Mouse (Mus musculus): ENCODE data around the gene Zdhhc4.

The Zdhhc4 gene

GRCm38 (mm10) chr5:143317288-143317610, 11.8 kb downstream of the Zdhhc4 start:
- DNase-seq (ENCODE audit: low spot score), result no peak

GRCm38 (mm10) chr5:143316605-143317287, 12.3 kb downstream of the Zdhhc4 start:
- DNase-seq (ENCODE audit: low spot score), result no peak

GRCm38 (mm10) chr5:143315514-143315888, 13.6 kb downstream of the Zdhhc4 start:
- DNase-seq (ENCODE audit: low spot score), result no peak

GRCm38 (mm10) chr5:143314730-143315513, 14.1 kb downstream of the Zdhhc4 start, which contains the start of gene E130309D02Rik:
Gene E130309D02Rik (minus strand): TSS chr5:143315360.
- peak; percentile 82 for DNase-seq (ENCODE audit: low spot score)

GRCm38 (mm10) chr5:143314183-143314729, 14.8 kb downstream of the Zdhhc4 start:
- no peak for DNase-seq (ENCODE audit: low spot score)

GRCm38 (mm10) chr5:143311886-143312285, 17.2 kb downstream of the Zdhhc4 start:
- peak; percentile 34 for DNase-seq (ENCODE audit: low spot score)

GRCm38 (mm10) chr5:143309916-143310315, 19.1 kb downstream of the Zdhhc4 start:
- no peak for DNase-seq (ENCODE audit: low spot score)

- no peak for DNase-seq (ENCODE audit: low spot score)
Measured at GRCm38 (mm10) chr5:143308825-143309224, 20.2 kb downstream of the Zdhhc4 start.

- DNase-seq (ENCODE audit: low spot score), result no peak
Measured at GRCm38 (mm10) chr5:143304251-143304650, 24.8 kb downstream of the Zdhhc4 start.

- no peak for DNase-seq (ENCODE audit: low spot score)
Measured at GRCm38 (mm10) chr5:143301296-143301695, 27.8 kb downstream of the Zdhhc4 start.

GRCm38 (mm10) chr5:143299686-143300085, 29.4 kb downstream of the Zdhhc4 start:
- no peak for DNase-seq (ENCODE audit: low spot score)

- DNase-seq (ENCODE audit: low spot score), result no peak
Measured at GRCm38 (mm10) chr5:143298391-143298790, 30.7 kb downstream of the Zdhhc4 start.

- DNase-seq (ENCODE audit: low spot score), result no peak
Measured at GRCm38 (mm10) chr5:143297986-143298385, 31.1 kb downstream of the Zdhhc4 start.

GRCm38 (mm10) chr5:143295330-143295729, 33.7 kb downstream of the Zdhhc4 start:
- no peak for DNase-seq (ENCODE audit: low spot score)

- no peak for DNase-seq (ENCODE audit: low spot score)
Measured at GRCm38 (mm10) chr5:143294862-143295261, 34.2 kb downstream of the Zdhhc4 start.

- no peak for DNase-seq (ENCODE audit: low spot score)
Measured at GRCm38 (mm10) chr5:143293404-143293803, 35.7 kb downstream of the Zdhhc4 start, which contains the start of gene Zfp853. Gene Zfp853 (minus strand): TSS chr5:143293623.

- no peak for DNase-seq (ENCODE audit: low spot score)
Measured at GRCm38 (mm10) chr5:143292879-143293278, 36.2 kb downstream of the Zdhhc4 start.

- DNase-seq (ENCODE audit: low spot score), result no peak
Measured at GRCm38 (mm10) chr5:143289299-143289698, 39.8 kb downstream of the Zdhhc4 start.

- no peak for DNase-seq (ENCODE audit: low spot score)
Measured at GRCm38 (mm10) chr5:143288378-143288911, 40.6 kb downstream of the Zdhhc4 start.

GRCm38 (mm10) chr5:143287774-143288328, 41.2 kb downstream of the Zdhhc4 start:
- no peak for DNase-seq (ENCODE audit: low spot score)

GRCm38 (mm10) chr5:143284762-143285161, 44.3 kb downstream of the Zdhhc4 start:
- DNase-seq (ENCODE audit: low spot score), result no peak

- DNase-seq (ENCODE audit: low spot score), result no peak
Measured at GRCm38 (mm10) chr5:143279247-143279646, 49.8 kb downstream of the Zdhhc4 start.

- no peak for DNase-seq (ENCODE audit: low spot score)
Measured at GRCm38 (mm10) chr5:143275761-143276160, 53.3 kb downstream of the Zdhhc4 start.

Measured in ovary, postnatal 10 days (tissue).